Mouse (Mus musculus) limb, embryonic 13.5 days (tissue): ENCODE measurements around the gene Tcerg1l. TPM values are rescaled to one million over a fixed set of nuclear protein-coding genes. Genes with fewer than 3 reads are reported as not detected.

Source experiments
- ATAC-seq: fragments of 200-750 bp; cut with Nextera tagmentation; 2 replicates; pipeline ENCODE4 v1.8.0; 2017; ENCODE audit warnings: low read depth, moderate number of reproducible peaks, moderate TSS enrichment; ENCODE audit not compliant: low FRiP score
- H3K27ac ChIP-seq: fragments of 300-500 bp; sonication (generic); 2 replicates; pipeline ENCODE4 v1.5.1; 2015; ENCODE audit warnings: inconsistent platforms, mild to moderate bottlenecking, moderate library complexity
- H3K27me3 ChIP-seq: fragments of 300-500 bp; sonication (generic); 2 replicates; pipeline ENCODE4 v1.6.1; 2015; ENCODE audit warnings: mild to moderate bottlenecking, inconsistent platforms
- H3K36me3 ChIP-seq: fragments of 300-500 bp; sonication (generic); 2 replicates; pipeline ENCODE4 v1.6.1; 2015; ENCODE audit warnings: inconsistent platforms, mild to moderate bottlenecking, moderate library complexity
- H3K4me1 ChIP-seq: fragments of 300-500 bp; sonication (generic); 2 replicates; pipeline ENCODE4 v1.6.1; 2015; ENCODE audit warnings: inconsistent platforms
- H3K4me2 ChIP-seq: fragments of 300-500 bp; sonication (generic); replicated peaks from 2 replicates; pipeline ENCODE4 v1.6.1; 2015; ENCODE audit warnings: inconsistent platforms, mild to moderate bottlenecking, moderate library complexity
- H3K4me3 ChIP-seq: fragments of 300-500 bp; sonication (generic); 2 replicates; pipeline ENCODE4 v1.5.1; 2015; ENCODE audit warnings: moderate library complexity, mild to moderate bottlenecking, inconsistent platforms
- H3K9ac ChIP-seq: fragments of 300-500 bp; sonication (generic); 2 replicates; pipeline ENCODE4 v1.6.1; 2015; ENCODE audit warnings: mild to moderate bottlenecking, inconsistent platforms
- H3K9me3 ChIP-seq: fragments of 300-500 bp; sonication (generic); 2 replicates; pipeline ENCODE4 v1.6.1; 2016; ENCODE audit warnings: inconsistent platforms
- WGBS: fragments of 180-500 bp; shearing (Covaris S2); methylation state at CpG from one replicate; pipeline ENCODE4 v1.1.7; 2015; 5-methylcytosine and 5-hydroxymethylcytosine counted together
- polyA plus RNA-seq: library from polyadenylated mRNA; unstranded; fragments of >200 nt; fragmentation: Nextera tagmentation; extraction: Ambion mirVana; gene quantifications from 2 replicates; pipeline ENCODE4 v1.2.1, GENCODE M21; 2015

The Tcerg1l gene
- polyA plus RNA-seq, result 1.2 and 2.1 TPM in 2 replicates

GRCm38 (mm10) chr7:138397485-138398181 lies at the start of gene Tcerg1l:
Tcerg1l (minus strand) TSS chr7:138397730.
- H3K27ac ChIP-seq, result no peak within 1 kb of the TSS
- H3K27me3 ChIP-seq, result peaks cover 79% of the 10 kb centered on the region
- H3K9me3 ChIP-seq, result no peaks in the 10 kb centered on the region
- under 1% methylated on average over 51 of the region's 76 CpGs for WGBS
- peaks cover 12% of the 10 kb centered on the region for H3K4me1 ChIP-seq
- peak within 1 kb of the TSS; percentile 98 for H3K4me2 ChIP-seq
- ATAC-seq, result peak; percentile 57
- no peaks in the 10 kb centered on the region for H3K36me3 ChIP-seq
- peak within 1 kb of the TSS; percentile 54 for H3K4me3 ChIP-seq
- peak within 1 kb of the TSS; percentile 50 for H3K9ac ChIP-seq

- peaks cover 10% of the 10 kb centered on the region; the same call in 1 of the 2 replicates for H3K4me1 ChIP-seq
- no peak for ATAC-seq
- H3K9me3 ChIP-seq, result no peaks in the 10 kb centered on the region
- no peak overlapping the region for H3K4me2 ChIP-seq
- H3K9ac ChIP-seq, result no peak overlapping the region
- no peaks in the 10 kb centered on the region for H3K27me3 ChIP-seq
- 65% methylated on average over 4 of the region's 4 CpGs for WGBS
- no peak overlapping the region for H3K27ac ChIP-seq
- H3K36me3 ChIP-seq, result no peaks in the 10 kb centered on the region
- H3K4me3 ChIP-seq, result no peak overlapping the region
Measured at GRCm38 (mm10) chr7:138442096-138442495, 44.6 kb upstream of the Tcerg1l start.

GRCm38 (mm10) chr7:138432541-138432940 lies 35.0 kb upstream of the Tcerg1l start:
- no peaks in the 10 kb centered on the region for H3K4me1 ChIP-seq
- no peak overlapping the region for H3K4me2 ChIP-seq
- no peaks in the 10 kb centered on the region for H3K9me3 ChIP-seq
- WGBS, result 61% methylated on average over 4 of the region's 4 CpGs
- H3K9ac ChIP-seq, result no peak overlapping the region
- ATAC-seq, result no peak
- no peaks in the 10 kb centered on the region for H3K27me3 ChIP-seq
- no peak overlapping the region for H3K27ac ChIP-seq
- H3K4me3 ChIP-seq, result no peak overlapping the region
- H3K36me3 ChIP-seq, result no peaks in the 10 kb centered on the region

- H3K27ac ChIP-seq, result no peak overlapping the region
- no peak overlapping the region for H3K9ac ChIP-seq
- H3K4me2 ChIP-seq, result no peak overlapping the region
- H3K4me1 ChIP-seq, result peaks cover 7% of the 10 kb centered on the region; the same call in 1 of the 2 replicates
- no peak overlapping the region for H3K4me3 ChIP-seq
- no peaks in the 10 kb centered on the region for H3K36me3 ChIP-seq
- H3K27me3 ChIP-seq, result no peaks in the 10 kb centered on the region
- H3K9me3 ChIP-seq, result no peaks in the 10 kb centered on the region
- no peak for ATAC-seq
Measured at GRCm38 (mm10) chr7:138431456-138431855, 33.9 kb upstream of the Tcerg1l start.

- Histone ChIP-seq H3K27ac (no peak overlapping the region), H3K4me2 (no peak overlapping the region), H3K36me3 (no peaks in the 10 kb centered on the region), H3K9ac (no peak overlapping the region), H3K4me1 (peaks cover 7% of the 10 kb centered on the region; the same call in 1 of the 2 replicates), H3K27me3 (no peaks in the 10 kb centered on the region), H3K4me3 (no peak overlapping the region), H3K9me3 (no peaks in the 10 kb centered on the region)
- 57% methylated on average over 7 of the region's 7 CpGs for WGBS
- no peak for ATAC-seq
Measured at GRCm38 (mm10) chr7:138429916-138430315, 32.4 kb upstream of the Tcerg1l start.

GRCm38 (mm10) chr7:138428826-138429225 lies 31.3 kb upstream of the Tcerg1l start:
- Histone ChIP-seq H3K4me1 (peaks cover 7% of the 10 kb centered on the region; the same call in 1 of the 2 replicates), H3K36me3 (no peaks in the 10 kb centered on the region), H3K4me2 (no peak overlapping the region), H3K27me3 (no peaks in the 10 kb centered on the region), H3K4me3 (no peak overlapping the region), H3K9me3 (no peaks in the 10 kb centered on the region), H3K27ac (no peak overlapping the region), H3K9ac (no peak overlapping the region)
- ATAC-seq, result no peak
- 35% methylated on average over 1 of the region's 1 CpGs for WGBS

GRCm38 (mm10) chr7:138427441-138427840 lies 29.9 kb upstream of the Tcerg1l start:
- Histone ChIP-seq H3K9ac (no peak overlapping the region), H3K36me3 (no peaks in the 10 kb centered on the region), H3K4me1 (peaks cover 7% of the 10 kb centered on the region; the same call in 1 of the 2 replicates), H3K4me3 (no peak overlapping the region), H3K27ac (no peak overlapping the region; the same call in 1 of the 2 replicates), H3K9me3 (no peaks in the 10 kb centered on the region), H3K27me3 (0 out of 2 replicates have a peak, but pooled peaks cover 2% of the 10 kb centered on the region), H3K4me2 (no peak overlapping the region)
- no peak; the same call in 1 of the 2 replicates for ATAC-seq
- WGBS, result 19% methylated on average over 3 of the region's 3 CpGs

- 72% methylated on average over 5 of the region's 5 CpGs for WGBS
- H3K27me3 ChIP-seq, result peaks cover 10% of the 10 kb centered on the region; the same call in 1 of the 2 replicates
- ATAC-seq, result no peak
- H3K27ac ChIP-seq, result no peak overlapping the region
- H3K9me3 ChIP-seq, result no peaks in the 10 kb centered on the region
- H3K9ac ChIP-seq, result no peak overlapping the region
- H3K36me3 ChIP-seq, result no peaks in the 10 kb centered on the region
- no peaks in the 10 kb centered on the region for H3K4me1 ChIP-seq
- H3K4me2 ChIP-seq, result no peak overlapping the region
- no peak overlapping the region for H3K4me3 ChIP-seq
Measured at GRCm38 (mm10) chr7:138413496-138413895, 16.0 kb upstream of the Tcerg1l start.

GRCm38 (mm10) chr7:138401641-138402040 lies 4.1 kb upstream of the Tcerg1l start:
- Histone ChIP-seq H3K27ac (no peak overlapping the region), H3K4me1 (peaks cover 12% of the 10 kb centered on the region), H3K4me3 (no peak overlapping the region), H3K9ac (no peak overlapping the region), H3K27me3 (peaks cover 62% of the 10 kb centered on the region), H3K9me3 (no peaks in the 10 kb centered on the region), H3K4me2 (no peak overlapping the region), H3K36me3 (no peaks in the 10 kb centered on the region)
- ATAC-seq, result no peak
- 82% methylated on average over 5 of the region's 5 CpGs for WGBS

GRCm38 (mm10) chr7:138400506-138401272 lies 3.2 kb upstream of the Tcerg1l start:
- no peaks in the 10 kb centered on the region for H3K9me3 ChIP-seq
- H3K4me3 ChIP-seq, result no peak overlapping the region
- H3K27me3 ChIP-seq, result peaks cover 71% of the 10 kb centered on the region
- WGBS, result 79% methylated on average over 8 of the region's 8 CpGs
- H3K4me1 ChIP-seq, result peaks cover 12% of the 10 kb centered on the region
- no peak overlapping the region for H3K4me2 ChIP-seq
- H3K27ac ChIP-seq, result no peak overlapping the region
- no peak for ATAC-seq
- no peaks in the 10 kb centered on the region for H3K36me3 ChIP-seq
- no peak overlapping the region for H3K9ac ChIP-seq

- peak overlapping the region; percentile 98 for H3K4me2 ChIP-seq
- ATAC-seq, result 0 out of 2 replicates have a peak, but pooled peaks have one; percentile 19
- peaks cover 12% of the 10 kb centered on the region for H3K4me1 ChIP-seq
- WGBS, result 1% methylated on average over 21 of the region's 21 CpGs
- H3K27me3 ChIP-seq, result peaks cover 79% of the 10 kb centered on the region
- H3K4me3 ChIP-seq, result peak overlapping the region; percentile 54
- H3K36me3 ChIP-seq, result no peaks in the 10 kb centered on the region
- no peaks in the 10 kb centered on the region for H3K9me3 ChIP-seq
- H3K9ac ChIP-seq, result no peak overlapping the region
- no peak overlapping the region for H3K27ac ChIP-seq
Measured at GRCm38 (mm10) chr7:138398182-138398793, 758 bp upstream of the Tcerg1l start.
